Mouse (Mus musculus) cerebellum, adult 18-20 months (tissue): ENCODE measurements around the gene Cald1.

Source experiments
- DNase-seq, 2 experiments: peaks; one replicate each; pipeline ENCODE4 v3.0.0; 2021

Cald1 gene

GRCm38 (mm10) chr6:34674416-34674815, 76.1 kb downstream of the Cald1 start:
- DNase-seq: no peak

DNA sequence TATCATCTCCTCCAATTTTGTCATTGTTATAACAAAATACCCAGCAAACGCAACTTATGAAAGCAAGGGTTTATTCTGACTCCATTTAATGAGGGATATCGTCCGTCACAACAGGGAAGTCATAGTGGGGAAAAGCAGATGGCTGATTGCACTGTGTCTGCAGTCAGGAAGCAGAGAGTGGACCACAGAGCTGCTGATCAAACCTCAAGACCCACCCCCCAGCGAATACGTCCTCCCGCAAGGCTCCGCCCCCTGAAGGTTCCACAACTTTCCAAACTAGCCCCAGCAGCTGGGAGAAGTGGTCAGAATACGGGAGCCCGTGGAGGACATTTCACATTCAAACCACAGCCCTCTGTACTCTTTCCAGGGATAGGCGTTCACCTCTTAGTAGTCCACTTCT, 76.6 kb downstream of the Cald1 start:
- no peak for DNase-seq

DNA sequence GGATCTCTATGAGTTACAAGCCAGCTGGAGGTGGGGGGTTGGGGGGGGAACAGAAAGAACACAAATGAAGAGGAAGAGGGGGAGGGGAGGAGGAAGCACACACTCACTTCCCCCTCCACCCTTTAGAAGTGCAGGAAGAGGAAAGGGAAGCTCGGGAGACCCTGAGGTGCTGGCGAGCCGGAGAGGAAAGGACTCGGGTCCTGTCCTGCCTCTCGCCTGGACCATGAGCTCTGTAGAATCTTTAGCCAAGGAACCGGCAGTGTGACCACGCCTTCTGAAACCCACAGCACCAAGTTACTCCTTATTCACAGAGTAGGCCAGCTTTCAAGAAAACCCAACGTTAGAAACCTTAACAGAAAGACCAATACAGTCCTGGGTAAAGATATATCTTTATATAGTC, 83.8 kb downstream of the Cald1 start:
- DNase-seq: no peak

GRCm38 (mm10) chr6:34684886-34685285, 86.6 kb downstream of the Cald1 start:
- no peak for DNase-seq

DNA sequence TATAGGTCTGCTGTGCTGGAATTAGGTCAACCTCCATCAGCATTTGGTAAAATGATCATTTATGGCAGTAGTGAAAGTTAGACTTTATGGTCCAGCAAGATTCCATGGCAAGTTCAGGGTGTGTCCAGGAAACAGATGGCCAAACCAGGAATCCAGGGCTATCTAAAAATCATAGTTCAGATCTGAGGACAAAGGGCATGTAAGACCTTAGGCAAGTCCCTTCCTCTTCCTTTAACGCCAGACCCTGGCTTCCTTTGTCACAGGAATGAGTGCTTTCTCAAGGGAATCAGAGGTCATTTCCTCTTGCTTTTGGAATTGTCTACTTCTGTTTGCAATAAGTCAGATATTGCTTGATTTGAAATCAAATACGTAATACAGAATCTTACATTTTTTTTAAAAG, 90.7 kb downstream of the Cald1 start:
- no peak for DNase-seq

DNA sequence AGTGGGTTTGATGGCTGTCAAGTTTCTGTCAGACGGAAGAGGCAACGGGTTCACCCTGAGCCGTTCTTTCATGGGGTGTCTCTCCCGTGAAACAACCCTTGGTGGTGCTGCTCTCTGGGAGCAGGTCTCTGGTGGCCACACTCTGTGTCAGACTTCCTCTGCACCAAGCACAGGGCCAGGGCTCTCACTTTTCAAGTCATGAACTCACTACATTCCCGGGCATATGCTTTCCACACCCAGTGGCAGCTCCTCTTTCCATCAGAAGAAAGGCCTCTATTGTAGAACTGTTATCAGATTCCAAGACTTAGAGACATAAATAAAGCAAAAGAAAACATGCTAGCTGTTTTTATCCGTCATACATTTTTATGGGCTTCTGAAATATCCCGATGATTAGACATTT, 93.1 kb downstream of the Cald1 start:
- no peak for DNase-seq

- no peak for DNase-seq
Observed at GRCm38 (mm10) chr6:34694096-34694495, 95.8 kb downstream of the Cald1 start.

GRCm38 (mm10) chr6:34703421-34704120, 105.3 kb downstream of the Cald1 start:
- DNase-seq: no peak

- DNase-seq: no peak
Observed at GRCm38 (mm10) chr6:34707521-34707920, 109.2 kb downstream of the Cald1 start.

GRCm38 (mm10) chr6:34708650-34709265, 110.5 kb downstream of the Cald1 start:
- peak; percentile 61 to 72 for DNase-seq

DNA sequence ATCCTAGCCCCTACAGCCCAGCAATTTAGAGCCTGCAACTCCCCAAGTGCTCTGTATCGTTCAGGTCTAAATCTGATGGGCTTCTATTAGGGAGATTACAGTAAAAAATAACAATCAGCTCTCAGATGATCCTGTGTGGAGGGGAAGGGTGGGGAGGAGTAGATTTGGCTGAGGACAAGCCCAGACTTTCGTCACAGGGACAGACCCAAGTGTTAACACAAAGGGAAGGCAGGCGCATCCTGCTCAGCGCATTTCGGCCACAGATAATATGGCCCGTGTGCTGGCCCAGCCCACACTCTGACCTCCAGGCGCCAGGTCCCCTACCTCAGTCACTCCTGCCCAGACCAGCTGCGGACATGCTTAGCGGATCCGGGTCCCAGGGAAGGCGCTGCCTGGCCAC, 111.0 kb downstream of the Cald1 start:
- peak; percentile 67 to 77 for DNase-seq

- peak; percentile 34 to 39 for DNase-seq
Observed at GRCm38 (mm10) chr6:34709946-34710682, 111.8 kb downstream of the Cald1 start.

DNA sequence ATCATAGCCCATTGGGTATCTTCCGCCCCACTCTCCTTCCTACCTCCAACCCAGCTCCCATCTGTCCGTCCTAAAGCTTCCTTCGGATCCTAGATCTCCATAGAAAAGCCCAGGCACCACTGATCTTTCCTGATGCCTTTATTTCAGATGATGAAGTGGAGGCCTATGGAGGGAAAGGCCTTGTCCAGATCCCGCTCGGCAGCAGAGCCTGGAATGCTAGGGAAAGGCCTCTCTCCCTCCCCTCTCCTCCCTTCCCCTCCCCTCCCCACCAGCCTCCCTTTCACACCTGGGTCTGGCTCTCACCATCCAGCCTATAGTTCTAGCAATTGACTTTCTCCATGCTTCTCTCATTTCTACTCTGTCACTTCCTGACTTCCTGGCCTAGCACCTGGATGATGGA, 112.5 kb downstream of the Cald1 start:
- DNase-seq: peak; percentile 19 to 32

DNA sequence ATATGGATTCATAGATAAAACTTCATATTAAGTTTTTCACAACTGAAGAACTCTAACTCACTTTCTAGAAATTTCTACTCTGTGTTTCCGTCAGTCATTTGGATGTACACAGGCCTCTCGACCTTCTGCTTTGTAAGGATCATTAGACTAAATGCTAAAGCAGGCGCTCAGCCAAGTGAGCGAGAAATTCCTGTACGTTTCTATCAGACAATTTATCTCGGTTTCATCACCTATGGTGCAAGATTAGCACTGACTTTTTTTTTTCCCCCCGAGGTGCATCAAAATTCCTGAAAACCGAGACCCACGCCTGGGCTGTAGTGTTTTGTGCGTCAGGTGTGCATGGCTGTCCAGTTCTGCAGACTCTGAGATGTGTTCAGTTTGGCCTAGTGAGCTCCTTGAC, 113.3 kb downstream of the Cald1 start:
- no peak for DNase-seq

GRCm38 (mm10) chr6:34713169-34713568, 114.9 kb downstream of the Cald1 start:
- no peak for DNase-seq

DNA sequence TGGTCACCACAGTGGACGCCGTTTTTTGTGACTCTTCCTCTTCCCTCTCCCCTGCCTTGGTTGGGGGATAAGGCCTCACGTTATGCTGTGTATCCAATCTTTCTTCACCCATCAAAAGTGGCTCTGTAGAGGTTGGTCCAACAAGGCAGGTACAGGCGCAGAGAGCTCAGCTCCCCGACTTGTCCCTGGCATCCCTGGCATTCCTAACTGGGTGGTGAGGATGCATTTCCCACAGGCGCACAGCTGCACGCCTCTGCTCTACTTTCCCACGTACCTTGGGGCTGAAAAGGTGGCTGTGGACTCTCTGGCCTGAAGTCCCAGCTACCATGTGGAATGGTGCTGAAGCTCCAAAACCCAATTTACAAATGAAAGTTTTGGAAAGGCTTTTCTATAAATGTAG, 115.5 kb downstream of the Cald1 start:
- DNase-seq: no peak

DNA sequence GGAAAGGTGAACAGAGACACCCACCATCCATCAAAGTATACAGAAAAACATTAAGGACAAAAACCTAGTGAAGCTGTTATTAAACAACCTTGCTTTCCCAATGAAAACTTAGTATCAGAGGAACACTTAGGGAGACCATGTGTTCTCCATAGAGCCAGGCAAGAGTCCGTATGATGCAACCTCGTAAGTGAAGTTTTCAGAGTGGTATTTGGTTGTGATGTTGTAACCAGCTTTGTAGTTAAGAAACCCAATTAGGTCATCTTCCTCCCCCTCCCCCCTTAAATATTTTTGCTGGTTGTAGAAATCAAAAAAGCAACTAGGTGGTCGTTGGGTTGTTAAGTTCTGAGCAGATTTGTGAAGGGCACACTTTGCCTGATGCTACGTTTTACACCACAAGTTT, 116.3 kb downstream of the Cald1 start:
- DNase-seq: no peak

DNA sequence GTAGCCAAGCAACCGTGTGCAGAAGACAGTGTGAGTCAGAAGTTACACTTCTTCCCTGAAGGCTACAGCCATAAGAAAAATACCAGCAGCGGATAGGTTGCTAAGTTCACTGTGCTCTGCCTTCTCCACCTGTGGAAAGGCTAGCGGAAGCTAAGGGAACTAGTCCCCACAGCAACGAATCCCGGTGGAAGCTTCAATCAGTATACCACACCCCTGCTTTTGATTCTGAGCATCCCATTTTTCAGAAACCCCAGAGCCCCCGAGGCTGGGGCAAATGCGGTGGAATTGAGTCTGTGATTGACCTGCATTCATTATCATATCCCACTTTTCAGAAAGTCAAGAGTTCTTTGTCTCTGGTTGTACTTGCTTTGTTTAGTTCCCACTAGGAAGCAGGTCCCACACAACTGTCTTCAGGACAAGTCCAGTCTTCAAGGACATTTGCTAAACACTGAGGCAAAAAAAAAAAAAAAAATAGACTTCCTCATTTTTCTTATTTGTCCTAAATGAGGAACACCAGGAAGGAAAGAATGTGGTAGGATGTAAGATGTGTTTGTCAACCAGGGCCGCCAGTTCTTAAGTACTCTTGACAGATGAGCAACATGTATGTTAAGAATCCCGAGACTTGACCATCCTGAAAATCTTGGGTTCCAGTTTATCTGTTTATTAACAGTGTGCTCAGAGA, 118.0 kb downstream of the Cald1 start:
- DNase-seq: no peak

- no peak for DNase-seq
Observed at GRCm38 (mm10) chr6:34716888-34717635, 118.8 kb downstream of the Cald1 start.

GRCm38 (mm10) chr6:34717651-34718050, 119.4 kb downstream of the Cald1 start:
- DNase-seq: no peak

GRCm38 (mm10) chr6:34719141-34719680, 120.9 kb downstream of the Cald1 start:
- DNase-seq: no peak

- DNase-seq: no peak
Observed at GRCm38 (mm10) chr6:34720447-34720846, 122.1 kb downstream of the Cald1 start.
